Mouse (Mus musculus): ENCODE data around the gene Hapln3. TPM values are rescaled to one million over a fixed set of nuclear protein-coding genes. Genes with fewer than 3 reads are reported as not detected.

Gene Hapln3
- polyA plus RNA-seq, 1 experiment: 0.89 TPM

- TF ChIP-seq POLR2A (IDR thresholded peaks at IDR 0.05; ENCODE audit: control insufficient read depth, low read depth, low read length) (no peak), CTCF (IDR thresholded peaks at IDR 0.05; ENCODE audit: control insufficient read depth, insufficient read depth, insufficient replicate concordance, low read depth, low read length) (no peak)
- no peaks in the 10 kb centered on the region for H3K36me3 ChIP-seq (ENCODE audit: control insufficient read depth, insufficient read depth, low read length)
- H3K27me3 ChIP-seq (ENCODE audit: control insufficient read depth, insufficient read depth, low read length): no peaks in the 10 kb centered on the region
- no peak overlapping the region for H3K4me3 ChIP-seq (ENCODE audit: control insufficient read depth, low read depth, low read length)
- no peak overlapping the region for H3K27ac ChIP-seq (ENCODE audit: control insufficient read depth, insufficient read depth, low read depth, low read length)
- peaks cover 3% of the 10 kb centered on the region; the same call in 1 of the 2 replicates for H3K4me1 ChIP-seq (ENCODE audit: control insufficient read depth, insufficient read depth, low read length)
Measured at GRCm38 (mm10) chr7:79130385-79130784, 433 bp downstream of the Hapln3 start.

- Histone ChIP-seq H3K36me3 (ENCODE audit: control insufficient read depth, insufficient read depth, low read length) (no peaks in the 10 kb centered on the region), H3K4me1 (ENCODE audit: control insufficient read depth, insufficient read depth, low read length) (peaks cover 3% of the 10 kb centered on the region; the same call in 1 of the 2 replicates), H3K4me3 (ENCODE audit: control insufficient read depth, low read depth, low read length) (no peak overlapping the region), H3K27me3 (ENCODE audit: control insufficient read depth, insufficient read depth, low read length) (no peaks in the 10 kb centered on the region), H3K27ac (ENCODE audit: control insufficient read depth, insufficient read depth, low read depth, low read length) (no peak overlapping the region)
- TF ChIP-seq CTCF (IDR thresholded peaks at IDR 0.05; ENCODE audit: control insufficient read depth, insufficient read depth, insufficient replicate concordance, low read depth, low read length): no peak
- no peak for TF ChIP-seq POLR2A (IDR thresholded peaks at IDR 0.05; ENCODE audit: control insufficient read depth, low read depth, low read length)
Measured at GRCm38 (mm10) chr7:79129883-79130282, 935 bp downstream of the Hapln3 start.

- no peak for TF ChIP-seq CTCF (IDR thresholded peaks at IDR 0.05; ENCODE audit: control insufficient read depth, insufficient read depth, insufficient replicate concordance, low read depth, low read length)
- TF ChIP-seq POLR2A (IDR thresholded peaks at IDR 0.05; ENCODE audit: control insufficient read depth, low read depth, low read length): no peak
- H3K4me3 ChIP-seq (ENCODE audit: control insufficient read depth, low read depth, low read length): no peak overlapping the region
- H3K27me3 ChIP-seq (ENCODE audit: control insufficient read depth, insufficient read depth, low read length): no peaks in the 10 kb centered on the region
- no peaks in the 10 kb centered on the region for H3K4me1 ChIP-seq (ENCODE audit: control insufficient read depth, insufficient read depth, low read length)
- H3K27ac ChIP-seq (ENCODE audit: control insufficient read depth, insufficient read depth, low read depth, low read length): no peak overlapping the region
- H3K36me3 ChIP-seq (ENCODE audit: control insufficient read depth, insufficient read depth, low read length): no peaks in the 10 kb centered on the region
Measured at GRCm38 (mm10) chr7:79123465-79123864, 7.4 kb downstream of the Hapln3 start.

DNA sequence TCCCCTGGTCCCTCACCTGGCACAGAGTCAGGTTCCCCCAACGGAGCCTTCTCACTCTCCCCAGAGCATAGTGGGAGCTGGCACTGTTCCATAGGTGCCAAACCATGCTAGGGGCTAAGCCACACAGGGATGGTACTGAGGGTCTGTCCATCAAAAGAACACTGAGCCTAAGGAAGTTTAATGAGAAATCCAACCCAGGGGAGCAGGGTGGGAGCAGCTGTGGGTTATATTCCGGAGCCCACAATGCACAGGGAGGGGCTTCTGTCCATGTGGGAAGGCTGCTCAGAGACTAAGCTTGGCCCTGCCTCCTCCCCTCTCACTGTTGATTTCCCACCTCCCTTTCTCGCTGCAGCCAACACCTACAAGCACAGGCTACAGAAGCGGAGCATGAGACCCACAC, 17.0 kb downstream of the Hapln3 start:
- no peak overlapping the region for H3K4me3 ChIP-seq (ENCODE audit: control insufficient read depth, low read depth, low read length)
- no peaks in the 10 kb centered on the region for H3K4me1 ChIP-seq (ENCODE audit: control insufficient read depth, insufficient read depth, low read length)
- H3K36me3 ChIP-seq (ENCODE audit: control insufficient read depth, insufficient read depth, low read length): no peaks in the 10 kb centered on the region
- no peaks in the 10 kb centered on the region for H3K27me3 ChIP-seq (ENCODE audit: control insufficient read depth, insufficient read depth, low read length)
- TF ChIP-seq POLR2A (IDR thresholded peaks at IDR 0.05; ENCODE audit: control insufficient read depth, low read depth, low read length) (no peak), CTCF (IDR thresholded peaks at IDR 0.05; ENCODE audit: control insufficient read depth, insufficient read depth, insufficient replicate concordance, low read depth, low read length) (no peak)
- no peak overlapping the region for H3K27ac ChIP-seq (ENCODE audit: control insufficient read depth, insufficient read depth, low read depth, low read length)

- H3K36me3 ChIP-seq (ENCODE audit: control insufficient read depth, insufficient read depth, low read length): no peaks in the 10 kb centered on the region
- H3K4me3 ChIP-seq (ENCODE audit: control insufficient read depth, low read depth, low read length): no peak overlapping the region
- H3K27me3 ChIP-seq (ENCODE audit: control insufficient read depth, insufficient read depth, low read length): no peaks in the 10 kb centered on the region
- H3K27ac ChIP-seq (ENCODE audit: control insufficient read depth, insufficient read depth, low read depth, low read length): no peak overlapping the region
- TF ChIP-seq POLR2A (IDR thresholded peaks at IDR 0.05; ENCODE audit: control insufficient read depth, low read depth, low read length) (no peak), CTCF (IDR thresholded peaks at IDR 0.05; ENCODE audit: control insufficient read depth, insufficient read depth, insufficient replicate concordance, low read depth, low read length) (peak; percentile 52; the same call in 1 of the 2 replicates)
- H3K4me1 ChIP-seq (ENCODE audit: control insufficient read depth, insufficient read depth, low read length): no peaks in the 10 kb centered on the region
Measured at GRCm38 (mm10) chr7:79096492-79096891, 34.3 kb downstream of the Hapln3 start.

- no peaks in the 10 kb centered on the region for H3K27me3 ChIP-seq (ENCODE audit: control insufficient read depth, insufficient read depth, low read length)
- TF ChIP-seq POLR2A (IDR thresholded peaks at IDR 0.05; ENCODE audit: control insufficient read depth, low read depth, low read length): no peak
- TF ChIP-seq CTCF (IDR thresholded peaks at IDR 0.05; ENCODE audit: control insufficient read depth, insufficient read depth, insufficient replicate concordance, low read depth, low read length): no peak
- H3K4me3 ChIP-seq (ENCODE audit: control insufficient read depth, low read depth, low read length): no peak overlapping the region
- H3K4me1 ChIP-seq (ENCODE audit: control insufficient read depth, insufficient read depth, low read length): peaks cover 2% of the 10 kb centered on the region
- no peak overlapping the region for H3K27ac ChIP-seq (ENCODE audit: control insufficient read depth, insufficient read depth, low read depth, low read length)
- H3K36me3 ChIP-seq (ENCODE audit: control insufficient read depth, insufficient read depth, low read length): no peaks in the 10 kb centered on the region
Measured at GRCm38 (mm10) chr7:79089111-79089510, 41.7 kb downstream of the Hapln3 start.

- Histone ChIP-seq H3K27ac (ENCODE audit: control insufficient read depth, insufficient read depth, low read depth, low read length) (no peak overlapping the region), H3K4me3 (ENCODE audit: control insufficient read depth, low read depth, low read length) (no peak overlapping the region), H3K36me3 (ENCODE audit: control insufficient read depth, insufficient read depth, low read length) (no peaks in the 10 kb centered on the region), H3K4me1 (ENCODE audit: control insufficient read depth, insufficient read depth, low read length) (no peaks in the 10 kb centered on the region), H3K27me3 (ENCODE audit: control insufficient read depth, insufficient read depth, low read length) (no peaks in the 10 kb centered on the region)
- peak; percentile 60; the same call in 1 of the 2 replicates for TF ChIP-seq CTCF (IDR thresholded peaks at IDR 0.05; ENCODE audit: control insufficient read depth, insufficient read depth, insufficient replicate concordance, low read depth, low read length)
- TF ChIP-seq POLR2A (IDR thresholded peaks at IDR 0.05; ENCODE audit: control insufficient read depth, low read depth, low read length): no peak
Measured at GRCm38 (mm10) chr7:79080572-79081399, 50.0 kb downstream of the Hapln3 start.
